Mouse (Mus musculus) left cerebral cortex, postnatal 4 days (tissue): ENCODE data around the gene Tgif1. TPM values are rescaled to one million over a fixed set of nuclear protein-coding genes. Genes with fewer than 3 reads are reported as not detected.
"Not testable (repeated sequence)": the region's sequence is repeated elsewhere in the genome, so short reads cannot be mapped to it uniquely, and the experiment has no call there.

Source experiments
- DNase-seq: peaks from one replicate; pipeline ENCODE4 v3.0.0-alpha.2; 2022
- intact Hi-C: fragments of 180-260 bp; cut with DNase I; formaldehyde crosslinking; loops from one replicate; pipeline ENCODE4 v1.15.1; 2025
- total RNA-seq, 2 experiments: library from RNA; stranded (reverse); gene quantifications; 2 replicates each; pipeline ENCODE4 v1.2.3; 2021

The Tgif1 gene
- total RNA-seq, 2 experiments from 2014 or later, result 3.2 to 3.3 TPM

- intact Hi-C loops, result no loop called here
- peak; percentile 42 for DNase-seq
Observed at GRCm38 (mm10) chr17:70847086-70847485, 6.3 kb downstream of the Tgif1 start.

- intact Hi-C loops, result no loop called here
- DNase-seq, result no peak
Observed at GRCm38 (mm10) chr17:70846111-70846644, 7.2 kb downstream of the Tgif1 start.

- DNase-seq, result no peak
- intact Hi-C loops, result no loop called here
Observed at GRCm38 (mm10) chr17:70845543-70845942, 7.8 kb downstream of the Tgif1 start.

GRCm38 (mm10) chr17:70844971-70845370 lies 8.4 kb downstream of the Tgif1 start:
- intact Hi-C loops, result no loop called here
- DNase-seq, result peak; percentile 65

- no peak for DNase-seq
- intact Hi-C loops, result no loop called here
Observed at GRCm38 (mm10) chr17:70843252-70843651, 10.1 kb downstream of the Tgif1 start.

GRCm38 (mm10) chr17:70838533-70838932 lies 14.8 kb downstream of the Tgif1 start:
- no peak for DNase-seq
- intact Hi-C loops, result no loop called here

- intact Hi-C loops, result no loop called here
- DNase-seq, result no peak
Observed at GRCm38 (mm10) chr17:70838031-70838430, 15.3 kb downstream of the Tgif1 start.

GRCm38 (mm10) chr17:70837474-70837873 lies 15.9 kb downstream of the Tgif1 start:
- intact Hi-C loops, DNase-seq: not testable (repeated sequence)

GRCm38 (mm10) chr17:70836820-70837219 lies 16.5 kb downstream of the Tgif1 start:
- DNase-seq, result no peak
- intact Hi-C loops, result no loop called here

GRCm38 (mm10) chr17:70835071-70835790 lies 18.1 kb downstream of the Tgif1 start:
- DNase-seq, result no peak
- intact Hi-C loops, result no loop called here

- intact Hi-C loops, result no loop called here
- DNase-seq, result peak; percentile 18
Observed at GRCm38 (mm10) chr17:70834430-70834965, 18.8 kb downstream of the Tgif1 start.

- no peak for DNase-seq
- intact Hi-C loops, result no loop called here
Observed at GRCm38 (mm10) chr17:70832544-70832943, 20.8 kb downstream of the Tgif1 start.

- no peak for DNase-seq
- intact Hi-C loops, result no loop called here
Observed at GRCm38 (mm10) chr17:70831591-70831990, 21.8 kb downstream of the Tgif1 start.

GRCm38 (mm10) chr17:70829943-70830715 lies 23.2 kb downstream of the Tgif1 start:
- intact Hi-C loops, result no loop called here
- no peak for DNase-seq

GRCm38 (mm10) chr17:70829217-70829616 lies 24.1 kb downstream of the Tgif1 start:
- no peak for DNase-seq

GRCm38 (mm10) chr17:70828569-70828968 lies 24.8 kb downstream of the Tgif1 start:
- no peak for DNase-seq
- intact Hi-C loops, result no loop called here

More at GRCm38 (mm10) chr17:70829217-70829616, 24.1 kb downstream of the Tgif1 start:
- intact Hi-C loops, result no loop called here

GRCm38 (mm10) chr17:70828180-70828528 lies 25.2 kb downstream of the Tgif1 start:
- intact Hi-C loops, result no loop called here
- DNase-seq, result no peak

GRCm38 (mm10) chr17:70827463-70828179 lies 25.7 kb downstream of the Tgif1 start:
- intact Hi-C loops, DNase-seq: not testable (repeated sequence)

- no peak for DNase-seq
- intact Hi-C loops, result no loop called here
Observed at GRCm38 (mm10) chr17:70826227-70826626, 27.1 kb downstream of the Tgif1 start.

- DNase-seq, result no peak
- intact Hi-C loops, result no loop called here
Observed at GRCm38 (mm10) chr17:70823083-70823482, 30.3 kb downstream of the Tgif1 start.
